Mouse (Mus musculus) hindbrain, embryonic 11.5 days (tissue): Measurements from ENCODE around the gene Coro2b. TPM values are rescaled to one million over a fixed set of nuclear protein-coding genes. Genes with fewer than 3 reads are reported as not detected.
A peak's percentile ranks its signal among the peaks of the same experiment; 100 is the strongest.
"Not testable (repeated sequence)": the region's sequence is repeated elsewhere in the genome, so short reads cannot be mapped to it uniquely, and the experiment has no call there.

Experiments
- ATAC-seq: fragments of 200-750 bp; cut with Nextera tagmentation; 2 replicates; pipeline ENCODE4 v1.8.0; 2017; ENCODE audit warnings: mild to moderate bottlenecking, moderate TSS enrichment, moderate library complexity; ENCODE audit not compliant: low FRiP score
- DNase-seq: peaks from one replicate; pipeline ENCODE4 v3.0.0-alpha.2; 2015; ENCODE audit warnings: low spot score
- H3K27ac ChIP-seq: fragments of 300-500 bp; sonication (generic); 2 replicates; pipeline ENCODE4 v1.5.1; 2014; ENCODE audit warnings: mild to moderate bottlenecking, low read depth, low read length
- H3K27me3 ChIP-seq: fragments of 300-500 bp; sonication (generic); 2 replicates; pipeline ENCODE4 v1.6.1; 2014; ENCODE audit warnings: mild to moderate bottlenecking, low read length, moderate library complexity, mixed read lengths; ENCODE audit not compliant: control insufficient read depth, insufficient read depth
- H3K36me3 ChIP-seq: fragments of 300-500 bp; sonication (generic); 2 replicates; pipeline ENCODE4 v1.6.1; 2014; ENCODE audit warnings: mild to moderate bottlenecking, low read length, moderate library complexity, mixed read lengths; ENCODE audit not compliant: control insufficient read depth, insufficient read depth
- H3K4me1 ChIP-seq: fragments of 300-500 bp; sonication (generic); replicated peaks from 2 replicates; pipeline ENCODE4 v1.6.1; 2014; ENCODE audit warnings: low read length, mixed read lengths; ENCODE audit not compliant: control insufficient read depth, insufficient read depth
- H3K4me2 ChIP-seq: fragments of 300-500 bp; sonication (generic); replicated peaks from 2 replicates; pipeline ENCODE4 v1.6.1; 2014; ENCODE audit warnings: mild to moderate bottlenecking, low read depth, low read length
- H3K4me3 ChIP-seq: fragments of 300-500 bp; sonication (generic); 2 replicates; pipeline ENCODE4 v1.5.1; 2014; ENCODE audit warnings: low read depth, low read length
- H3K9ac ChIP-seq: fragments of 300-500 bp; sonication (generic); 2 replicates; pipeline ENCODE4 v1.6.1; 2014; ENCODE audit warnings: low read depth, low read length
- H3K9me3 ChIP-seq: fragments of 300-500 bp; sonication (generic); 2 replicates; pipeline ENCODE4 v1.6.1; 2016; ENCODE audit warnings: low read length; ENCODE audit not compliant: control insufficient read depth
- WGBS: fragments of 180-500 bp; shearing (Covaris S2); extraction: QIAGEN DNeasy Blood & Tissue Kit; methylation state at CpG from one replicate; pipeline ENCODE4 v1.1.7; 2014; 5-methylcytosine and 5-hydroxymethylcytosine counted together
- polyA plus RNA-seq: library from polyadenylated mRNA; unstranded; fragments of >200 nt; fragmentation: Nextera tagmentation; extraction: Ambion mirVana; gene quantifications from 2 replicates; pipeline ENCODE4 v1.2.1, GENCODE M21; 2014

Coro2b gene
- polyA plus RNA-seq, 1 experiment from 2014 or later = 20.5 TPM

GRCm38 (mm10) chr9:62458457-62458856 is 78.4 kb downstream of the Coro2b start:
- Histone ChIP-seq H3K4me2 (no peak overlapping the region), H3K4me1 (no peaks in the 10 kb centered on the region), H3K27ac (no peak overlapping the region), H3K36me3 (no peaks in the 10 kb centered on the region), H3K9me3 (no peaks in the 10 kb centered on the region), H3K4me3 (no peak overlapping the region), H3K9ac (no peak overlapping the region), H3K27me3 (no peaks in the 10 kb centered on the region)
- DNase-seq (no peak), ATAC-seq (no peak)
- WGBS = 90% methylated on average over 3 of the region's 3 CpGs

GRCm38 (mm10) chr9:62456015-62456414 is 80.8 kb downstream of the Coro2b start:
- H3K27me3 ChIP-seq = no peaks in the 10 kb centered on the region
- H3K36me3 ChIP-seq = no peaks in the 10 kb centered on the region
- no peak overlapping the region for H3K4me3 ChIP-seq
- H3K9me3 ChIP-seq = no peaks in the 10 kb centered on the region
- H3K4me2 ChIP-seq = no peak overlapping the region
- ATAC-seq = no peak
- 53% methylated on average over 5 of the region's 5 CpGs for WGBS
- peak; percentile 51 for DNase-seq
- H3K9ac ChIP-seq = no peak overlapping the region
- H3K27ac ChIP-seq = no peak overlapping the region
- no peaks in the 10 kb centered on the region for H3K4me1 ChIP-seq

- Histone ChIP-seq H3K27ac (no peak overlapping the region), H3K36me3 (no peaks in the 10 kb centered on the region), H3K9me3 (no peaks in the 10 kb centered on the region), H3K4me1 (no peaks in the 10 kb centered on the region), H3K27me3 (no peaks in the 10 kb centered on the region), H3K4me2 (no peak overlapping the region), H3K9ac (no peak overlapping the region), H3K4me3 (no peak overlapping the region)
- ATAC-seq (no peak), DNase-seq (no peak)
- 89% methylated on average over 8 of the region's 8 CpGs for WGBS
Observed at GRCm38 (mm10) chr9:62455210-62455969, 81.5 kb downstream of the Coro2b start.

- Histone ChIP-seq H3K4me1 (no peaks in the 10 kb centered on the region), H3K4me2 (no peak overlapping the region), H3K27me3 (no peaks in the 10 kb centered on the region), H3K36me3 (no peaks in the 10 kb centered on the region), H3K9ac (no peak overlapping the region), H3K9me3 (no peaks in the 10 kb centered on the region), H3K27ac (no peak overlapping the region), H3K4me3 (no peak overlapping the region)
- no peak for ATAC-seq
- 90% methylated on average over 8 of the region's 8 CpGs for WGBS
- no peak for DNase-seq
Observed at GRCm38 (mm10) chr9:62452373-62452993, 84.4 kb downstream of the Coro2b start.

GRCm38 (mm10) chr9:62451585-62452372 is 85.1 kb downstream of the Coro2b start:
- H3K27me3 ChIP-seq = no peaks in the 10 kb centered on the region
- no peaks in the 10 kb centered on the region for H3K9me3 ChIP-seq
- ATAC-seq = no peak
- H3K27ac ChIP-seq = no peak overlapping the region
- H3K4me3 ChIP-seq = no peak overlapping the region
- no peaks in the 10 kb centered on the region for H3K36me3 ChIP-seq
- no peak for DNase-seq
- H3K4me1 ChIP-seq = no peaks in the 10 kb centered on the region
- WGBS = 82% methylated on average over 8 of the region's 8 CpGs
- H3K9ac ChIP-seq = no peak overlapping the region
- H3K4me2 ChIP-seq = no peak overlapping the region

GRCm38 (mm10) chr9:62450862-62451261 is 86.0 kb downstream of the Coro2b start:
- no peaks in the 10 kb centered on the region for H3K4me1 ChIP-seq
- WGBS = 88% methylated on average over 7 of the region's 7 CpGs
- no peak overlapping the region for H3K4me3 ChIP-seq
- no peak overlapping the region for H3K4me2 ChIP-seq
- no peaks in the 10 kb centered on the region for H3K27me3 ChIP-seq
- ATAC-seq = no peak
- no peak overlapping the region for H3K27ac ChIP-seq
- H3K9ac ChIP-seq = no peak overlapping the region
- DNase-seq = no peak
- no peaks in the 10 kb centered on the region for H3K9me3 ChIP-seq
- no peaks in the 10 kb centered on the region for H3K36me3 ChIP-seq

GRCm38 (mm10) chr9:62450355-62450754 is 86.5 kb downstream of the Coro2b start:
- no peak overlapping the region for H3K4me2 ChIP-seq
- H3K4me1 ChIP-seq = no peaks in the 10 kb centered on the region
- H3K27me3 ChIP-seq = no peaks in the 10 kb centered on the region
- no peak overlapping the region for H3K9ac ChIP-seq
- DNase-seq = no peak
- H3K4me3 ChIP-seq = no peak overlapping the region
- H3K36me3 ChIP-seq = no peaks in the 10 kb centered on the region
- 79% methylated on average over 6 of the region's 6 CpGs for WGBS
- no peaks in the 10 kb centered on the region for H3K9me3 ChIP-seq
- ATAC-seq = no peak
- H3K27ac ChIP-seq = no peak overlapping the region

GRCm38 (mm10) chr9:62447337-62447736 is 89.5 kb downstream of the Coro2b start:
- H3K4me2 ChIP-seq, H3K27ac ChIP-seq, ATAC-seq, H3K9ac ChIP-seq, H3K36me3 ChIP-seq, H3K4me1 ChIP-seq, H3K9me3 ChIP-seq, H3K27me3 ChIP-seq, DNase-seq, H3K4me3 ChIP-seq: not testable (repeated sequence)
- WGBS = 95% methylated on average over 5 of the region's 10 CpGs
